Mouse (Mus musculus) C2C12 (cell line): ENCODE measurements around the gene Cox20.

ENCODE experiments used
- CEBPB ChIP-seq: IDR thresholded peaks from one replicate; pipeline ENCODE4 v1.6.1; 2011; ENCODE audit warnings: low read depth, mild to moderate bottlenecking, control low read depth, moderate library complexity
- CTCF ChIP-seq: IDR thresholded peaks from one replicate; pipeline ENCODE4 v1.5.1; 2011; ENCODE audit not compliant: control insufficient read depth, insufficient read depth, insufficient read length
- USF1 ChIP-seq: IDR thresholded peaks from one replicate; pipeline ENCODE4 v1.6.1; 2011; ENCODE audit warnings: low read depth, mild to moderate bottlenecking, control low read depth, moderate library complexity

GRCm38 (mm10) chr1:178354576-178354975 lies 35.6 kb downstream of the Cox20 start:
- no peak for TF ChIP-seq CTCF
- no peak for TF ChIP-seq CEBPB
- TF ChIP-seq USF1: no peak
